Mouse (Mus musculus): ENCODE data around the gene Cnot3.
"Not testable (repeated sequence)": the region's sequence is repeated elsewhere in the genome, so short reads cannot be mapped to it uniquely, and the experiment has no call there.

Gene Cnot3

GRCm38 (mm10) chr7:3644672-3645487, at the start of gene Cnot3:
Gene Cnot3, plus strand, starts transcription at chr7:3645268.
- peak; percentile 100 for DNase-seq (ENCODE audit: inconsistent ontology term)

DNA sequence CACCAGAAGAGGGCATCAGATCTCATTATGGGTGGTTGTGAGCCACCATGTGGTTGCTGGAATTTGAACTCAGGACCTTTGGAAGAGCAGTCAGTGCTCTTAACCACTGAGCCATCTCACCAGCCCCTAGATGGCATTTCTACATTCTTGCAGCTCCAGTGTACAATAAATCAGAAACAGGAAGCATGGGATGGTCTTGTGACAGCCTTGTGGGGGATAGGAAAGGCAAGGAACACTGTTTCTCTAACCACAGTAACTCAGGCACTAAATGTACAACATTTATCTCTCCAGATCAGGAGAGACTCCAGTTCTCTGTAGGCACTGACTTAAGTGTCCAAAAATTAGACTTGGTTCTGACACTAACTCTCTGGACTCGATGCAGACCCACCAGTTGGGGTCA, 47.3 kb upstream of the Cnot3 start:
- not testable (repeated sequence) for DNase-seq (ENCODE audit: inconsistent ontology term)

DNA sequence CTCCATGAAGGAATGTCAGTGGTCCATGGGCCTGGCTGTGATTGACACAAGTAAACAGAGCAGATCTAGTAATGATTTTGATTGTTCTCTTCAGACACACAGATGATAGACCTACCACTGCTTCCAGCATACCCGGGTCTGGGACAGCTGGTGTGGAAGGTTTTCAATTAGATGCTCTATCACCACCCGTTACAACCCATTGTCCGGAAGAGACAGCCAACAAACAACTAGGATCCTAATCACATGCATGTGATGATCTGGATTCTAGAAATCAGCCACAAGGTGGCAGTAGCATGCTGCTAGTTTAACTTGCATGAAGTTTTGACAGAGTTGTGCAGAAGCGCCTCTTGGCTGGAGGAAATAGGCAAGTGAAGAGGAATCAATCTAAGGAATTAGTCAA, 43.9 kb upstream of the Cnot3 start:
- peak; percentile 48 for DNase-seq (ENCODE audit: inconsistent ontology term)

GRCm38 (mm10) chr7:3606798-3607197, 38.3 kb upstream of the Cnot3 start:
- DNase-seq (ENCODE audit: inconsistent ontology term): no peak

GRCm38 (mm10) chr7:3607391-3607790, 37.7 kb upstream of the Cnot3 start:
- no peak for DNase-seq (ENCODE audit: inconsistent ontology term)

- DNase-seq (ENCODE audit: inconsistent ontology term): no peak
Observed at GRCm38 (mm10) chr7:3608668-3609067, 36.4 kb upstream of the Cnot3 start.

GRCm38 (mm10) chr7:3609082-3609481, 36.0 kb upstream of the Cnot3 start:
- DNase-seq (ENCODE audit: inconsistent ontology term): no peak

DNA sequence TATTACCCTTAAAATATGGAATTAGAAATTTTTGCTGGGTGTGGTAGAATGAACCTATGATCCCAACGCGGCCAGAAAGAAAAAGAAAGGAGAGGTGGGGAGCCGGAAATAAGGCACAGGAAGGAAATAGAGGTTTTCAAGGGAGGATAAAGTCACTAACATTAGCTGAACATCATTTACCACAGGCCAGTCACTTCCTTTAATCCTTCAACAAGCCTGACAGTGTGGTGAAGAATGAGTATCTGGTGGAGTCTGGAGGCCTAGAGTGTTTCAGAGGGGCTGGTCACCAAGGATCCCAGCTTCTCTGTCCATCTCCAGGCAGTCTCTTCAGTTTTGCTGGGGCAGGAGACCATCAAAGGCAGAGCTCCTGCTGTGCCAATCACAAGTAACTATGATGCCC, 34.6 kb upstream of the Cnot3 start:
- DNase-seq (ENCODE audit: inconsistent ontology term): no peak

GRCm38 (mm10) chr7:3611006-3611405, 34.1 kb upstream of the Cnot3 start:
- no peak for DNase-seq (ENCODE audit: inconsistent ontology term)

DNA sequence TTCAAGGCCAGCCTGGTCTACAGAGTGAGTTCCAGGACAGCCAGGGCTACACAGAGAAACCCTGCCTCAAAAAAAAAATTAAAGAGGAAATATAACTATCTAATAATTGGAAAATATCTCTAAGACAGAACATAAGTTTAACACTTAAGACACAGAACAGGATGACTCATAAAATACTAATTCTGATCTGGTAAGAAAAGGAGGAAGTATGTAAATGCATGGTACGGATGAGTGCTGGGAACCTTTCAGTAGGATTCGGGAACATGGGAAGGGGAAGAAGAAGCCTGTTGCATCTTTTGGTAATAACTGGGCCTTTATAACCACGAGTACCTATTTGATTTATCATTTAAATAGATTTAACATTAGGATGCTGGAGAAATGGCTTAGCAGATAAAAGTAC, 31.0 kb upstream of the Cnot3 start:
- no peak for DNase-seq (ENCODE audit: inconsistent ontology term)

GRCm38 (mm10) chr7:3616057-3616388, 29.0 kb upstream of the Cnot3 start, which contains the start of gene Oscar:
Gene Oscar, minus strand, starts transcription at chr7:3616157.
- no peak for DNase-seq (ENCODE audit: inconsistent ontology term)

DNA sequence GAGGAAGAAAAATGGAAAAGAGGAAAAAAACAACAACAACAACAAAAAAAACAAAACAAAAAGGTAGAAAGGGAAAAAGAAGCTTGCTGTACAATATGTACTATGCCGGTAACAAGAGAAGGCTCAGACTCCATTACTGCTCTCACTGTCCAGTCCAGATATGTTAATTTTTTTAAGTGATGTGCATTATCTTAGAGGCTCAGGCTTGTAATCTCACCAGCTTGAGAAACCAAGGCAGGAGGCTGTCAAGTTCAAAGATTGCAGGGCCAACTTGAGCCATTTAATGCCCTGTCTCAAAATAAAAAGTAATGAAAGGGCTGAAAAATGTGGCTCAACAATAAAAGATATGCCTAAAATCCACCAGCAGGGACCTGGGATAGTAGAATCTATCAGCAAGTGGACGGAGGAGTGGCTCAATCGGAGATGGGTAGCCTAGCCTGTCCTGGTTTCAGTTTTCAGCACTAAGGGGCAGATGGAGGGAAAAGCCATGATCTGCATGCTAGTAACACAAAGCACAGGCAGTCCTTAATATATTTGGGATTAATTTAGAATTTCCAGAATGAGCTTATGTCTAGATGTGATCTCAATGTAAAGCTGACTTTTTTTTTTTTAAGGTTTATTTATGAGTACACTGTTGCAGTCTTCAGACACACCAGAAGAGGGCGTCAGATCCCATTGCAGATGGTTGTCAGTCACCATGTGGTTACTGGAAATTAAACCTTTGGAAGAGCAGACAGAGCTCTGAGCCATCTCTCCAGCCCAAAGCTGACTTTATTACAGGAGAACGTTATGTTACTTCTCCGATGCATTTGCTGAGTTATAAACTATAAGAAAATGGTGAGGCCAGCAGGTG, 28.5 kb upstream of the Cnot3 start:
- no peak for DNase-seq (ENCODE audit: inconsistent ontology term)

GRCm38 (mm10) chr7:3617242-3617995, 27.6 kb upstream of the Cnot3 start, which contains the start of gene Ndufa3:
Gene Ndufa3, plus strand, starts transcription at chr7:3617373.
- peak; percentile 95 for DNase-seq (ENCODE audit: inconsistent ontology term)

GRCm38 (mm10) chr7:3629030-3629429, 16.0 kb upstream of the Cnot3 start:
- no peak for DNase-seq (ENCODE audit: inconsistent ontology term)

- peak; percentile 92 for DNase-seq (ENCODE audit: inconsistent ontology term)
Observed at GRCm38 (mm10) chr7:3629543-3630477, 15.3 kb upstream of the Cnot3 start, which contains the start of the genes Tfpt and Prpf31. Gene Tfpt, minus strand, starts transcription at chr7:3629929. Gene Prpf31, plus strand, starts transcription at chr7:3629985.

DNA sequence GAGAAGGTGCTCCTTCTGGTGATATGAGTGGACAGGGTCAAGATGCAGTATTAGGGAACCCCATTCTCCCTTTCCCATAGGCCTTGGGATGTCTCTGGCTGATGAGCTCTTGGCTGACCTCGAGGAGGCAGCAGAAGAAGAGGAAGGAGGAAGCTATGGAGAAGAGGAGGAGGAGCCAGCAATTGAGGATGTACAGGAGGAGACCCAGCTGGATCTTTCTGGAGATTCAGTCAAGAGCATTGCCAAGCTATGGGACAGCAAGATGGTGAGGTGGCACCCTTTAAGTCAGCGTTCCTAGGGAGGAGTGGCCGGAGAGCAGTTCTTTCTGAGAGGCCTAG, 14.6 kb upstream of the Cnot3 start:
- DNase-seq (ENCODE audit: inconsistent ontology term): no peak

GRCm38 (mm10) chr7:3643412-3643811, 1.7 kb upstream of the Cnot3 start:
- DNase-seq (ENCODE audit: inconsistent ontology term): no peak

- peak; percentile 17 for DNase-seq (ENCODE audit: inconsistent ontology term)
Observed at GRCm38 (mm10) chr7:3643843-3644242, 1.2 kb upstream of the Cnot3 start.

- no peak for DNase-seq (ENCODE audit: inconsistent ontology term)
Observed at GRCm38 (mm10) chr7:3644348-3644671, 758 bp upstream of the Cnot3 start.

DNA sequence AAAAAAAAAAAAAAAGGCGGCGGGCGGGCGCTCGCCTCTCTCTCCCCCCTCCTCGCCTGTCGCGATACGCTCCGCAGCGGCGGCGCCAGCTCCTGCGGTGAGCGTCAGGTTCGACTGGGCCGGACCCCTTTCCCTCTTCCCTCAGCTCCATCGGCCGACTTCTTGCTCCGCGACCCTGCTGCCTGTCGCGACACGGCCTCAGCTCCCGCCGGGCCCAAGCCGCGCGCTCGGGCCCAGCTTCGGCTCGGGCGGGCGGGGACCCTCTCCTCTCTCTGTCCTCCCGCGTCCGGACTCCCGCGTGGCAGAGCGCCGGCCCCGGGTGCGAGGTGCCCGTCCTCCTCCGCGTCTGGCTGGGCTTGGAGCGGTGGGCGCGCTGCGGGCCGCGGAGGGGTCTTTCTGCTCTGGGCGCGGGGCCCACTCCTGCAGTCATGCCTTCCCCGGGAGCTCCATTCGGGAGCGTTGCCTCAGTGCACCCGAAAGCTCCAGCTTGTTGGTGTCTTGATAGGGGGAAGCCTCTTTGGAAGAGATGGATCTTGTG, 489 bp downstream of the Cnot3 start:
- DNase-seq (ENCODE audit: inconsistent ontology term): no peak

- peak; percentile 31 for DNase-seq (ENCODE audit: inconsistent ontology term)
Observed at GRCm38 (mm10) chr7:3646188-3646587, 1.1 kb downstream of the Cnot3 start.
